8 mouse cellular contexts compared by ENCODE assay signal in genomic region chr6:70797581-70798251, GRCm38 (mm10). TPM values are rescaled to one million over a fixed set of nuclear protein-coding genes. Genes with fewer than 3 reads are reported as not detected.
DNase-seq lines count a peak whose midpoint lies in the region; ATAC-seq and TF ChIP-seq lines count a peak whose summit lies in the region.

No protein-coding gene starts in this region.

- intact Hi-C loops in left cerebral cortex, postnatal 4 days (cut with DNase I) = no loop called here

- H3K36me3 ChIP-seq in forebrain, embryonic 11.5 days (ENCODE audit: control insufficient read depth, insufficient read depth, low read length) = no peaks in the 10 kb centered on the region
- H3K36me3 ChIP-seq in hindbrain, embryonic 13.5 days = no peaks in the 10 kb centered on the region
- no peaks in the 10 kb centered on the region for H3K36me3 ChIP-seq in limb, embryonic 10.5 days
- H3K36me3 ChIP-seq in midbrain, embryonic 13.5 days = no peaks in the 10 kb centered on the region
- H3K36me3 ChIP-seq in stomach, postnatal 0 days (ENCODE audit: control insufficient read depth, insufficient read depth, low read length) = no peaks in the 10 kb centered on the region

- no peak overlapping the region for H3K27ac ChIP-seq in forebrain, embryonic 11.5 days (ENCODE audit: low read depth, low read length)
- H3K27ac ChIP-seq in hindbrain, embryonic 13.5 days = no peak overlapping the region
- H3K27ac ChIP-seq in limb, embryonic 10.5 days = no peak overlapping the region
- H3K27ac ChIP-seq in midbrain, embryonic 13.5 days = no peak overlapping the region
- H3K27ac ChIP-seq in stomach, postnatal 0 days (replicated peaks) = no peak overlapping the region

- 18% methylated on average over 9 of the region's 9 CpGs for WGBS in forebrain, embryonic 11.5 days
- 29% methylated on average over 9 of the region's 9 CpGs for WGBS in hindbrain, embryonic 13.5 days
- 27% methylated on average over 9 of the region's 9 CpGs for WGBS in limb, embryonic 10.5 days
- 20% methylated on average over 9 of the region's 9 CpGs for WGBS in midbrain, embryonic 13.5 days
- WGBS in stomach, postnatal 0 days = 23% methylated on average over 9 of the region's 9 CpGs

- no peaks in the 10 kb centered on the region for H3K9me3 ChIP-seq in forebrain, embryonic 11.5 days (ENCODE audit: control insufficient read depth, low read length)
- no peaks in the 10 kb centered on the region for H3K9me3 ChIP-seq in hindbrain, embryonic 13.5 days
- no peaks in the 10 kb centered on the region for H3K9me3 ChIP-seq in limb, embryonic 10.5 days (replicated peaks)
- no peaks in the 10 kb centered on the region for H3K9me3 ChIP-seq in midbrain, embryonic 13.5 days
- no peaks in the 10 kb centered on the region for H3K9me3 ChIP-seq in stomach, postnatal 0 days (ENCODE audit: control insufficient read depth, low read length)

- peak; percentile 73 for ATAC-seq in forebrain, embryonic 11.5 days (replicated peaks; ENCODE audit: low FRiP score)
- ATAC-seq in hindbrain, embryonic 13.5 days (ENCODE audit: low FRiP score) = peak; percentile 60; the same call in 1 of the 2 replicates
- ATAC-seq in midbrain, embryonic 13.5 days = peak; percentile 74
- peak; percentile 85 for ATAC-seq in stomach, postnatal 0 days (ENCODE audit: low FRiP score, low TSS enrichment)

- no peak overlapping the region for H3K4me3 ChIP-seq in forebrain, embryonic 11.5 days (ENCODE audit: low read depth, low read length)
- H3K4me3 ChIP-seq in hindbrain, embryonic 13.5 days = no peak overlapping the region
- H3K4me3 ChIP-seq in limb, embryonic 10.5 days = no peak overlapping the region
- H3K4me3 ChIP-seq in midbrain, embryonic 13.5 days (replicated peaks) = no peak overlapping the region
- no peak overlapping the region for H3K4me3 ChIP-seq in stomach, postnatal 0 days (ENCODE audit: low read depth, low read length)

- no peaks in the 10 kb centered on the region for H3K27me3 ChIP-seq in forebrain, embryonic 11.5 days (ENCODE audit: control insufficient read depth, insufficient read depth, low read length)
- H3K27me3 ChIP-seq in hindbrain, embryonic 13.5 days = no peaks in the 10 kb centered on the region
- no peaks in the 10 kb centered on the region for H3K27me3 ChIP-seq in limb, embryonic 10.5 days (ENCODE audit: low read depth, poor library complexity, severe bottlenecking)
- peaks cover 3% of the 10 kb centered on the region; the same call in 1 of the 2 replicates for H3K27me3 ChIP-seq in midbrain, embryonic 13.5 days
- H3K27me3 ChIP-seq in stomach, postnatal 0 days (ENCODE audit: control insufficient read depth, insufficient read depth, low read length) = no peaks in the 10 kb centered on the region

- TF ChIP-seq EP300 in stomach, postnatal 0 days (optimal IDR thresholded peaks at IDR 0.05) = no peak

- no peak for TF ChIP-seq POLR2A in brain, embryonic 14.5 days (IDR thresholded peaks at IDR 0.05; ENCODE audit: borderline replicate concordance, extremely low read depth, insufficient read depth, insufficient read length, poor library complexity, severe bottlenecking)

- no peak overlapping the region for H3K4me2 ChIP-seq in forebrain, embryonic 11.5 days (ENCODE audit: low read depth, low read length, severe bottlenecking)
- no peak overlapping the region for H3K4me2 ChIP-seq in hindbrain, embryonic 13.5 days
- H3K4me2 ChIP-seq in midbrain, embryonic 13.5 days (replicated peaks) = no peak overlapping the region
- no peak overlapping the region for H3K4me2 ChIP-seq in stomach, postnatal 0 days (replicated peaks; ENCODE audit: low read depth)

- no peak overlapping the region for H3K9ac ChIP-seq in forebrain, embryonic 11.5 days (ENCODE audit: low read length)
- H3K9ac ChIP-seq in hindbrain, embryonic 13.5 days = no peak overlapping the region
- no peak overlapping the region for H3K9ac ChIP-seq in midbrain, embryonic 13.5 days (replicated peaks)
- H3K9ac ChIP-seq in stomach, postnatal 0 days (ENCODE audit: low read length) = no peak overlapping the region

- DNase-seq in left cerebral cortex, postnatal 4 days = peak; percentile 67
- no peak for DNase-seq in left cerebral cortex, adult 8-10 months (ENCODE audit: low spot score in 2 of 2)
- peak; percentile 60 for DNase-seq in brain, embryonic 14.5 days (ENCODE audit: low read depth)
- peak; percentile 79 for DNase-seq in forebrain, embryonic 11.5 days (ENCODE audit: low spot score)
- peak; percentile 74 for DNase-seq in limb, embryonic 10.5 days (ENCODE audit: low spot score)
- peak; percentile 80 for DNase-seq in stomach, postnatal 0 days (ENCODE audit: low spot score)

- TF ChIP-seq CTCF in brain, embryonic 14.5 days (IDR thresholded peaks at IDR 0.05; ENCODE audit: borderline replicate concordance, extremely low read depth, insufficient read depth, insufficient read length) = peak; percentile 82
- TF ChIP-seq CTCF in stomach, postnatal 0 days (IDR thresholded peaks at IDR 0.05; ENCODE audit: low read depth) = peak; percentile 81

- H3K4me1 ChIP-seq in forebrain, embryonic 11.5 days (replicated peaks; ENCODE audit: control insufficient read depth, insufficient read depth, low read length) = no peaks in the 10 kb centered on the region; the same call in 1 of the 2 replicates
- peaks cover 2% of the 10 kb centered on the region for H3K4me1 ChIP-seq in hindbrain, embryonic 13.5 days (replicated peaks)
- H3K4me1 ChIP-seq in limb, embryonic 10.5 days = peaks cover 3% of the 10 kb centered on the region; the same call in 1 of the 2 replicates
- H3K4me1 ChIP-seq in midbrain, embryonic 13.5 days (replicated peaks) = peaks cover 3% of the 10 kb centered on the region
- H3K4me1 ChIP-seq in stomach, postnatal 0 days (replicated peaks; ENCODE audit: control insufficient read depth, insufficient read depth) = no peaks in the 10 kb centered on the region

RNA-seq across cellular contexts. Expression of gene Rpia, which starts 5.7 kb away (rescaled TPM):
- total RNA-seq in left cerebral cortex, postnatal 4 days (2021) = 10 to 100 TPM; 16.1 to 19.0 TPM
- 10 to 100 TPM; 11.5 to 16.0 (median 14.0) TPM for total RNA-seq in left cerebral cortex, adult 8-10 months (2022)
- 21.6 and 25.6 TPM in 2 replicates for polyA plus RNA-seq in brain, embryonic 14.5 days (2012; rRNA removed)
- 2.0 and 3.3 TPM in 2 replicates for polyA plus RNA-seq in forebrain, embryonic 11.5 days (2014; fragmentation: Nextera tagmentation; extraction: Ambion mirVana)
- 3.2 and 3.3 TPM in 2 replicates for polyA plus RNA-seq in hindbrain, embryonic 13.5 days (2015; fragmentation: Nextera tagmentation; extraction: Ambion mirVana)
- 2.2 and 2.3 TPM in 2 replicates for polyA plus RNA-seq in limb, embryonic 10.5 days (2016; fragmentation: Nextera tagmentation; extraction: Ambion mirVana)
- polyA plus RNA-seq in midbrain, embryonic 13.5 days (2015; fragmentation: Nextera tagmentation; extraction: Ambion mirVana) = 2.4 and 3.5 TPM in 2 replicates
- 2.4 and 2.6 TPM in 2 replicates for polyA plus RNA-seq in stomach, postnatal 0 days (2015; fragmentation: Nextera tagmentation; extraction: Ambion mirVana)

RNA-seq across cellular contexts. Expression of gene Eif2ak3, which starts 46.6 kb away (rescaled TPM):
- 10 to 100 TPM; 20.1 to 21.1 TPM for total RNA-seq in left cerebral cortex, postnatal 4 days (2021)
- total RNA-seq in left cerebral cortex, adult 8-10 months (2022) = 10 to 100 TPM; 24.4 to 27.0 (median 25.8) TPM
- polyA plus RNA-seq in brain, embryonic 14.5 days (2012; rRNA removed) = 17.2 and 20.2 TPM in 2 replicates
- 9.8 and 11.0 TPM in 2 replicates for polyA plus RNA-seq in forebrain, embryonic 11.5 days (2014; fragmentation: Nextera tagmentation; extraction: Ambion mirVana)
- 13.5 and 13.9 TPM in 2 replicates for polyA plus RNA-seq in hindbrain, embryonic 13.5 days (2015; fragmentation: Nextera tagmentation; extraction: Ambion mirVana)
- 7.4 and 9.7 TPM in 2 replicates for polyA plus RNA-seq in limb, embryonic 10.5 days (2016; fragmentation: Nextera tagmentation; extraction: Ambion mirVana)
- polyA plus RNA-seq in midbrain, embryonic 13.5 days (2015; fragmentation: Nextera tagmentation; extraction: Ambion mirVana) = 12.3 and 13.4 TPM in 2 replicates
- polyA plus RNA-seq in stomach, postnatal 0 days (2015; fragmentation: Nextera tagmentation; extraction: Ambion mirVana) = 6.7 and 7.6 TPM in 2 replicates

Comparison
In these comparisons a context has a peak if more than half of its experiments do, and no peak if none do; other contexts are left out.
1. DNase-seq: peak in left cerebral cortex, postnatal 4 days (single experiment), brain, embryonic 14.5 days (single experiment), forebrain, embryonic 11.5 days (single experiment), limb, embryonic 10.5 days (single experiment) and stomach, postnatal 0 days (single experiment); none in left cerebral cortex, adult 8-10 months (0 of 2).
2. Peak in every context shown above with its lines, with median percentiles within 50 percentile points of each other: ATAC-seq.